In the genomic region with DNA sequence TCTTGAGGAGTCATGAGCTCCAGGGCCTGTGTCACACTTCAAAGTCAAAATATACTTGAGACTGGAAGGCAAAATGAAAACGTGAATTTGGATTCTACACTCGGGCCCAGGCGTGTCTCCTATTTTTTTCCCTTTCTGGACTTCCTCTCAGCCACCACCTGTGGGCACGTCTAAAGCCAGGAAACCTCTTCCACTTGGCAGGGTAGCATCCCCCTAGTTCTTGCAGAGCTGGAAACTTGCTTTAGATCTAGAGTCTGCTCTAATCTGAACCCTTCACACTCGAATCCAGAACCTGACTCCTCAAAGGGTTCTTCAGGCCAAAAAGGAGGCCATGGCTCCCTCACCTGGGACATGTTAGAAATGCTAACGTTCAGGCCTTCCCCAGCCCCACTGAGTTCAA, we compare ENCODE assay signal across 31 mouse cellular contexts. TPM values are rescaled to one million over a fixed set of nuclear protein-coding genes. Genes with fewer than 3 reads are reported as not detected.
A peak's percentile ranks its signal among the peaks of the same experiment; 100 is the strongest.
DNase-seq lines count a peak whose midpoint lies in the region; ATAC-seq and TF ChIP-seq lines count a peak whose summit lies in the region.
"Had no signal": no experiment of that assay in that cellular context is flagged by ENCODE, and none has a peak within 500 bp of the region (broad histone marks: within the 10 kb centered on the region; RNA-seq: fewer than 3 reads in every experiment).

No protein-coding gene starts in this region.

- no peaks in the 10 kb centered on the region; the same call in 1 of the 2 replicates for H3K27me3 ChIP-seq in midbrain, embryonic 11.5 days (ENCODE audit: control insufficient read depth, insufficient read depth, low read length)
- no peaks in the 10 kb centered on the region for H3K27me3 ChIP-seq in midbrain, embryonic 16.5 days (ENCODE audit: control insufficient read depth, insufficient read depth, low read depth, low read length)
- H3K27me3 ChIP-seq in forebrain, embryonic 15.5 days = no peaks in the 10 kb centered on the region

- H3K27ac ChIP-seq in layer of hippocampus, adult 2 months = peak overlapping the region; percentile 23; the same call in 1 of the 2 replicates
- H3K27ac ChIP-seq in midbrain, embryonic 11.5 days (ENCODE audit: low read depth, low read length) = no peak overlapping the region
- H3K27ac ChIP-seq in midbrain, embryonic 16.5 days (ENCODE audit: low read length) = no peak overlapping the region
- H3K27ac ChIP-seq in forebrain, embryonic 15.5 days (replicated peaks) = no peak overlapping the region
- H3K27ac ChIP-seq: embryonic facial prominence, embryonic 10.5 days; embryonic facial prominence, embryonic 13.5 days; forebrain, embryonic 10.5 days; forebrain, embryonic 13.5 days; heart, adult 2 months; heart, embryonic 10.5 days; heart, embryonic 13.5 days; hindbrain, embryonic 12.5 days; hindbrain, embryonic 15.5 days had no signal

- peaks cover under 1% of the 10 kb centered on the region for H3K4me1 ChIP-seq in midbrain, embryonic 11.5 days (ENCODE audit: control insufficient read depth, insufficient read depth, low read length)
- H3K4me1 ChIP-seq in midbrain, embryonic 16.5 days (ENCODE audit: control insufficient read depth, insufficient read depth, low read length) = peaks cover 2% of the 10 kb centered on the region; the same call in 1 of the 2 replicates
- H3K4me1 ChIP-seq in forebrain, embryonic 15.5 days = peaks cover 14% of the 10 kb centered on the region

- WGBS in midbrain, embryonic 11.5 days = 89% methylated on average over 6 of the region's 6 CpGs
- 87% methylated on average over 6 of the region's 6 CpGs for WGBS in midbrain, embryonic 16.5 days
- WGBS in forebrain, embryonic 15.5 days = 90% methylated on average over 6 of the region's 6 CpGs

- H3K9me3 ChIP-seq in midbrain, embryonic 11.5 days (ENCODE audit: control insufficient read depth, low read length) = no peaks in the 10 kb centered on the region
- H3K9me3 ChIP-seq in midbrain, embryonic 16.5 days (replicated peaks; ENCODE audit: control insufficient read depth, low read length, poor library complexity, severe bottlenecking) = no peaks in the 10 kb centered on the region
- no peaks in the 10 kb centered on the region for H3K9me3 ChIP-seq in forebrain, embryonic 15.5 days
- H3K9me3 ChIP-seq: embryonic facial prominence, embryonic 10.5 days; embryonic facial prominence, embryonic 13.5 days; forebrain, embryonic 10.5 days; forebrain, embryonic 13.5 days; heart, embryonic 10.5 days; heart, embryonic 13.5 days; hindbrain, embryonic 12.5 days; hindbrain, embryonic 15.5 days had no signal

- H3K9ac ChIP-seq in midbrain, embryonic 11.5 days (ENCODE audit: low read length) = no peak overlapping the region
- no peak overlapping the region for H3K9ac ChIP-seq in midbrain, embryonic 16.5 days (ENCODE audit: low read depth, low read length)
- H3K9ac ChIP-seq in forebrain, embryonic 15.5 days (replicated peaks) = no peak overlapping the region
- H3K9ac ChIP-seq: embryonic facial prominence, embryonic 13.5 days; forebrain, embryonic 13.5 days; forebrain, postnatal 0 days; heart, embryonic 13.5 days; hindbrain, embryonic 12.5 days; hindbrain, embryonic 15.5 days had no signal

- TF ChIP-seq CTCF in layer of hippocampus, adult 2 months (conservative IDR thresholded peaks at IDR 0.05) = no peak

- no peaks in the 10 kb centered on the region for H3K36me3 ChIP-seq in midbrain, embryonic 11.5 days (ENCODE audit: control insufficient read depth, insufficient read depth, low read length)
- H3K36me3 ChIP-seq in midbrain, embryonic 16.5 days (ENCODE audit: control insufficient read depth, insufficient read depth, low read length) = no peaks in the 10 kb centered on the region
- no peaks in the 10 kb centered on the region for H3K36me3 ChIP-seq in forebrain, embryonic 15.5 days
- H3K36me3 ChIP-seq: embryonic facial prominence, embryonic 13.5 days; hindbrain, embryonic 12.5 days; hindbrain, embryonic 15.5 days had no signal

- H3K4me3 ChIP-seq in layer of hippocampus, adult 2 months = no peak overlapping the region
- no peak overlapping the region for H3K4me3 ChIP-seq in midbrain, embryonic 11.5 days (ENCODE audit: low read depth, low read length)
- no peak overlapping the region for H3K4me3 ChIP-seq in midbrain, embryonic 16.5 days (ENCODE audit: low read depth, low read length)
- no peak overlapping the region for H3K4me3 ChIP-seq in forebrain, embryonic 15.5 days
- H3K4me3 ChIP-seq: embryonic facial prominence, embryonic 10.5 days; embryonic facial prominence, embryonic 13.5 days; forebrain, embryonic 10.5 days; forebrain, embryonic 13.5 days; heart, adult 2 months; heart, embryonic 10.5 days; heart, embryonic 13.5 days; hindbrain, embryonic 12.5 days; hindbrain, embryonic 15.5 days had no signal

- peak; percentile 3 for DNase-seq in cerebellum, adult 8-10 months
- no peak for DNase-seq in cerebellum, postnatal 14 days
- DNase-seq in layer of hippocampus, adult 2 months (ENCODE audit: low spot score in 2 of 2) = no peak
- no peak for DNase-seq in layer of hippocampus, postnatal 36 days
- peak; percentile 62 for DNase-seq in midbrain, embryonic 11.5 days (ENCODE audit: low spot score, missing footprints)
- DNase-seq: adrenal gland, adult 8-10 months; adrenal gland, postnatal 25 days; B cell, adult 2 months; cerebellum, adult 18-20 months; embryo, embryonic 11 days; forebrain, postnatal 0 days; gastrocnemius, postnatal 25 days; heart, adult 2 months; heart, postnatal 14 days had no signal

- no peak overlapping the region for H3K4me2 ChIP-seq in midbrain, embryonic 11.5 days
- H3K4me2 ChIP-seq in midbrain, embryonic 16.5 days (ENCODE audit: low read length) = no peak overlapping the region
- no peak overlapping the region for H3K4me2 ChIP-seq in forebrain, embryonic 15.5 days (replicated peaks)
- H3K4me2 ChIP-seq: embryonic facial prominence, embryonic 13.5 days; forebrain, embryonic 13.5 days; heart, embryonic 13.5 days; hindbrain, embryonic 12.5 days; hindbrain, embryonic 15.5 days had no signal

- ATAC-seq in midbrain, embryonic 11.5 days (ENCODE audit: low FRiP score) = no peak
- no peak for ATAC-seq in midbrain, embryonic 16.5 days
- no peak for ATAC-seq in forebrain, embryonic 15.5 days (replicated peaks)
- ATAC-seq: activated CD4-positive, CD25-positive, alpha-beta regulatory T cell, adult 4 months; forebrain, embryonic 13.5 days; forebrain, postnatal 0 days; intestine, postnatal 0 days had no signal

RNA-seq across cellular contexts. Expression of gene Ccdc9b, which starts 7.1 kb away (rescaled TPM):
- 1 to 10 TPM; 7.6 to 9.6 TPM for total RNA-seq in layer of hippocampus, adult 2 months (2021)
- 1 to 10 TPM; 6.4 to 6.5 TPM for total RNA-seq in layer of hippocampus, postnatal 36 days (2021)
- 0.86 and 0.92 TPM in 2 replicates for polyA plus RNA-seq in midbrain, embryonic 11.5 days (2014; fragmentation: Nextera tagmentation; extraction: Ambion mirVana)
- polyA plus RNA-seq in midbrain, embryonic 16.5 days (2015; fragmentation: Nextera tagmentation; extraction: Ambion mirVana) = 1.2 and 1.6 TPM in 2 replicates
- 1.3 and 1.6 TPM in 2 replicates for polyA plus RNA-seq in forebrain, embryonic 15.5 days (2015; fragmentation: Nextera tagmentation; extraction: Ambion mirVana)
- polyA plus RNA-seq: activated CD4-positive, CD25-positive, alpha-beta regulatory T cell, adult 4 months had no signal

RNA-seq across cellular contexts. Expression of gene Inafm2, which starts 9.8 kb away (rescaled TPM):
- total RNA-seq in layer of hippocampus, adult 2 months (2021) = 10 to 100 TPM; 62.1 to 66.7 TPM
- total RNA-seq in layer of hippocampus, postnatal 36 days (2021) = 10 to 100 TPM; 64.8 to 66.9 TPM
- polyA plus RNA-seq in midbrain, embryonic 11.5 days (2014; fragmentation: Nextera tagmentation; extraction: Ambion mirVana) = 36.0 and 39.9 TPM in 2 replicates
- 17.9 and 18.9 TPM in 2 replicates for polyA plus RNA-seq in midbrain, embryonic 16.5 days (2015; fragmentation: Nextera tagmentation; extraction: Ambion mirVana)
- polyA plus RNA-seq in forebrain, embryonic 15.5 days (2015; fragmentation: Nextera tagmentation; extraction: Ambion mirVana) = 25.3 and 27.2 TPM in 2 replicates

RNA-seq across cellular contexts. Expression of gene Phgr1, which starts 17.2 kb away (rescaled TPM):
- total RNA-seq in layer of hippocampus, adult 2 months (2021) = not detected
- total RNA-seq in layer of hippocampus, postnatal 36 days (2021) = not detected
- polyA plus RNA-seq in midbrain, embryonic 11.5 days (2014; fragmentation: Nextera tagmentation; extraction: Ambion mirVana) = not detected in 2 replicates
- polyA plus RNA-seq in midbrain, embryonic 16.5 days (2015; fragmentation: Nextera tagmentation; extraction: Ambion mirVana) = not detected in 2 replicates
- polyA plus RNA-seq in forebrain, embryonic 15.5 days (2015; fragmentation: Nextera tagmentation; extraction: Ambion mirVana) = not detected in 2 replicates
- total RNA-seq: adrenal gland, adult 8-10 months; adrenal gland, postnatal 25 days; forebrain, postnatal 0 days; gastrocnemius, adult 8-10 months; gastrocnemius, postnatal 25 days; heart, adult 2 months; heart, postnatal 14 days; hematopoietic stem cell, adult 5-6 weeks had no signal
- polyA plus RNA-seq: activated CD4-positive, CD25-positive, alpha-beta regulatory T cell, adult 4 months; brain, embryonic 14.5 days; cortical plate, adult 2 months; embryonic facial prominence, embryonic 10.5 days; embryonic facial prominence, embryonic 13.5 days; forebrain, embryonic 10.5 days; forebrain, embryonic 13.5 days; forebrain, postnatal 0 days; frontal cortex, adult 2 months; heart, adult 2 months; heart, embryonic 10.5 days; heart, embryonic 13.5 days; hindbrain, embryonic 12.5 days; hindbrain, embryonic 15.5 days had no signal

RNA-seq across cellular contexts. Expression of gene Disp2, which starts 24.1 kb away (rescaled TPM):
- total RNA-seq in layer of hippocampus, adult 2 months (2021) = 100 to 1,000 TPM; 263 to 273 TPM
- 100 to 1,000 TPM; 267 to 273 TPM for total RNA-seq in layer of hippocampus, postnatal 36 days (2021)
- 7.8 and 8.0 TPM in 2 replicates for polyA plus RNA-seq in midbrain, embryonic 11.5 days (2014; fragmentation: Nextera tagmentation; extraction: Ambion mirVana)
- polyA plus RNA-seq in midbrain, embryonic 16.5 days (2015; fragmentation: Nextera tagmentation; extraction: Ambion mirVana) = 72.3 and 77.0 TPM in 2 replicates
- 24.2 and 25.8 TPM in 2 replicates for polyA plus RNA-seq in forebrain, embryonic 15.5 days (2015; fragmentation: Nextera tagmentation; extraction: Ambion mirVana)
- total RNA-seq: gastrocnemius, postnatal 25 days; hematopoietic stem cell, adult 5-6 weeks had no signal

RNA-seq across cellular contexts. Expression of gene Plcb2, which starts 27.2 kb away (rescaled TPM):
- 1 to 10 TPM; 2.3 to 2.6 TPM for total RNA-seq in layer of hippocampus, adult 2 months (2021)
- 1 to 10 TPM; 2.3 to 2.5 TPM for total RNA-seq in layer of hippocampus, postnatal 36 days (2021)
- 0.20 and 0.33 TPM in 2 replicates for polyA plus RNA-seq in midbrain, embryonic 11.5 days (2014; fragmentation: Nextera tagmentation; extraction: Ambion mirVana)
- 0.44 and 0.50 TPM in 2 replicates for polyA plus RNA-seq in midbrain, embryonic 16.5 days (2015; fragmentation: Nextera tagmentation; extraction: Ambion mirVana)
- polyA plus RNA-seq in forebrain, embryonic 15.5 days (2015; fragmentation: Nextera tagmentation; extraction: Ambion mirVana) = 0.63 and 0.69 TPM in 2 replicates

Comparison
In these comparisons a context has a peak if more than half of its experiments do, and no peak if none do; other contexts are left out.
1. DNase-seq: peak in cerebellum, adult 8-10 months (single experiment) and midbrain, embryonic 11.5 days (single experiment); none in cerebellum, postnatal 14 days (0 of 2), layer of hippocampus, adult 2 months (0 of 2) and layer of hippocampus, postnatal 36 days (0 of 2).